Mouse (Mus musculus) embryonic facial prominence, embryonic 14.5 days (tissue): Measurements from ENCODE around the gene Adh1. TPM values are rescaled to one million over a fixed set of nuclear protein-coding genes. Genes with fewer than 3 reads are reported as not detected.

Experiments
- ATAC-seq: fragments of 200-750 bp; cut with Nextera tagmentation; 2 replicates; pipeline ENCODE4 v1.8.0; 2017; ENCODE audit warnings: low read depth, moderate number of reproducible peaks, moderate TSS enrichment
- DNase-seq: peaks from one replicate; pipeline ENCODE4 v3.0.0-alpha.2; 2015; ENCODE audit warnings: low spot score
- H3K27ac ChIP-seq: fragments of 300-500 bp; sonication (generic); replicated peaks from 2 replicates; pipeline ENCODE4 v1.5.1; 2014; ENCODE audit warnings: low read depth, mild to moderate bottlenecking, low read length, moderate library complexity
- H3K27me3 ChIP-seq: fragments of 300-500 bp; sonication (generic); replicated peaks from 2 replicates; pipeline ENCODE4 v1.6.1; 2014; ENCODE audit warnings: low read length; ENCODE audit not compliant: control insufficient read depth, insufficient read depth
- H3K36me3 ChIP-seq: fragments of 300-500 bp; sonication (generic); 2 replicates; pipeline ENCODE4 v1.6.1; 2014; ENCODE audit warnings: low read length, mixed read lengths; ENCODE audit not compliant: control insufficient read depth, insufficient read depth
- H3K4me1 ChIP-seq: fragments of 300-500 bp; sonication (generic); 2 replicates; pipeline ENCODE4 v1.6.1; 2014; ENCODE audit warnings: antibody characterized with exemption, low read length; ENCODE audit not compliant: control insufficient read depth, insufficient read depth
- H3K4me2 ChIP-seq: fragments of 300-500 bp; sonication (generic); 2 replicates; pipeline ENCODE4 v1.6.1; 2014; ENCODE audit warnings: low read depth, mild to moderate bottlenecking, low read length, moderate library complexity, mixed read lengths
- H3K4me3 ChIP-seq: fragments of 300-500 bp; sonication (generic); 2 replicates; pipeline ENCODE4 v1.5.1; 2014; ENCODE audit warnings: low read depth, mild to moderate bottlenecking, low read length
- H3K9ac ChIP-seq: fragments of 300-500 bp; sonication (generic); 2 replicates; pipeline ENCODE4 v1.6.1; 2014; ENCODE audit warnings: low read depth, mild to moderate bottlenecking, low read length, moderate library complexity, mixed read lengths
- H3K9me3 ChIP-seq: fragments of 300-500 bp; sonication (generic); 2 replicates; pipeline ENCODE4 v1.6.1; 2016; ENCODE audit warnings: low read length; ENCODE audit not compliant: control insufficient read depth
- WGBS: fragments of 180-500 bp; shearing (Covaris S2); extraction: QIAGEN DNeasy Blood & Tissue Kit; methylation state at CpG from one replicate; pipeline ENCODE4 v1.1.7; 2014; 5-methylcytosine and 5-hydroxymethylcytosine counted together
- polyA plus RNA-seq: library from polyadenylated mRNA; unstranded; fragments of >200 nt; fragmentation: Nextera tagmentation; extraction: Ambion mirVana; gene quantifications from 2 replicates; pipeline ENCODE4 v1.2.1, GENCODE M21; 2014

Gene Adh1
- polyA plus RNA-seq, 1 experiment from 2014 or later, result 24.2 TPM

- no peak overlapping the region for H3K4me2 ChIP-seq
- ATAC-seq, result no peak
Measured at GRCm38 (mm10) chr3:138246511-138247020, 14.2 kb upstream of the Adh1 start.

GRCm38 (mm10) chr3:138247241-138247640, 13.6 kb upstream of the Adh1 start:
- H3K27ac ChIP-seq, result no peak overlapping the region
- WGBS, result 68% methylated on average over 4 of the region's 4 CpGs
- ATAC-seq, result no peak

More at GRCm38 (mm10) chr3:138246511-138247020, 14.2 kb upstream of the Adh1 start:
- Histone ChIP-seq H3K9me3 (no peaks in the 10 kb centered on the region), H3K36me3 (no peaks in the 10 kb centered on the region), H3K4me1 (no peaks in the 10 kb centered on the region), H3K9ac (no peak overlapping the region), H3K27ac (no peak overlapping the region), H3K4me3 (no peak overlapping the region), H3K27me3 (no peaks in the 10 kb centered on the region)
- no peak for DNase-seq

GRCm38 (mm10) chr3:138248011-138248410, 12.8 kb upstream of the Adh1 start:
- Histone ChIP-seq H3K9ac (no peak overlapping the region), H3K9me3 (no peaks in the 10 kb centered on the region), H3K27me3 (no peaks in the 10 kb centered on the region), H3K4me2 (no peak overlapping the region), H3K4me3 (no peak overlapping the region), H3K4me1 (no peaks in the 10 kb centered on the region), H3K27ac (no peak overlapping the region), H3K36me3 (no peaks in the 10 kb centered on the region)
- WGBS, result 67% methylated on average over 7 of the region's 7 CpGs
- no peak for ATAC-seq
- peak; percentile 27 for DNase-seq

More at GRCm38 (mm10) chr3:138247241-138247640, 13.6 kb upstream of the Adh1 start:
- no peak for DNase-seq
- H3K4me2 ChIP-seq, result no peak overlapping the region
- no peaks in the 10 kb centered on the region for H3K27me3 ChIP-seq
- no peaks in the 10 kb centered on the region for H3K4me1 ChIP-seq
- H3K4me3 ChIP-seq, result no peak overlapping the region
- no peaks in the 10 kb centered on the region for H3K9me3 ChIP-seq
- H3K9ac ChIP-seq, result no peak overlapping the region
- no peaks in the 10 kb centered on the region for H3K36me3 ChIP-seq

GRCm38 (mm10) chr3:138248746-138249145, 12.0 kb upstream of the Adh1 start:
- Histone ChIP-seq H3K9me3 (no peaks in the 10 kb centered on the region), H3K4me1 (no peaks in the 10 kb centered on the region), H3K27me3 (no peaks in the 10 kb centered on the region), H3K4me2 (no peak overlapping the region), H3K36me3 (no peaks in the 10 kb centered on the region), H3K27ac (no peak overlapping the region), H3K4me3 (no peak overlapping the region), H3K9ac (no peak overlapping the region)
- ATAC-seq (no peak), DNase-seq (no peak)
- WGBS, result 82% methylated on average over 8 of the region's 8 CpGs

DNA sequence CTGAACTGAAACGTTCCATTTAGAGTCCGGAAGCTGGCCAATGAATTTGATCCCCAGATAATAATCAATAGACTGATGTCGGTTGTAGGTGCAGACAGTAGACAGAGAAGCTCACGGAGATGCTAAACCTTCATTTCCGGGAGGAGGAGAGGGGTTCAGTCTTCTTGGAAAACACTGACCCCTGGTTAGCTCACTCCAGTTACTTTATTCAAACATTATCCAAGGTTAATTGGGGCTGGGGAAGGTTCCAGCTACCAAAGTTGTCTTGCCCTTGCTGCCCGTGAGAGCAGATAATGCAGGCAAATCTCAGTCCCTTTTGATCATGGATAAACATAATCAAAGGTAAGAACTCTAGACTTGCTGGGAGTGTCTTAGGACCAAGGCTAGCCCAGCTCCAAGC, 9.6 kb upstream of the Adh1 start:
- WGBS, result 82% methylated on average over 6 of the region's 6 CpGs
- Histone ChIP-seq H3K36me3 (no peaks in the 10 kb centered on the region), H3K9me3 (no peaks in the 10 kb centered on the region), H3K9ac (no peak overlapping the region), H3K27me3 (no peaks in the 10 kb centered on the region), H3K4me2 (no peak overlapping the region), H3K4me1 (no peaks in the 10 kb centered on the region), H3K27ac (no peak overlapping the region), H3K4me3 (no peak overlapping the region)
- no peak for DNase-seq
- ATAC-seq, result no peak

- DNase-seq (no peak), ATAC-seq (no peak)
- Histone ChIP-seq H3K9me3 (no peaks in the 10 kb centered on the region), H3K9ac (no peak overlapping the region), H3K36me3 (no peaks in the 10 kb centered on the region), H3K4me1 (no peaks in the 10 kb centered on the region), H3K4me3 (no peak overlapping the region), H3K4me2 (no peak overlapping the region), H3K27me3 (no peaks in the 10 kb centered on the region), H3K27ac (no peak overlapping the region)
- 57% methylated on average over 5 of the region's 5 CpGs for WGBS
Measured at GRCm38 (mm10) chr3:138254205-138254604, 6.6 kb upstream of the Adh1 start.

- Histone ChIP-seq H3K4me1 (no peaks in the 10 kb centered on the region), H3K36me3 (no peaks in the 10 kb centered on the region), H3K27me3 (no peaks in the 10 kb centered on the region), H3K9me3 (no peaks in the 10 kb centered on the region), H3K27ac (no peak overlapping the region), H3K4me2 (no peak overlapping the region), H3K4me3 (no peak overlapping the region), H3K9ac (no peak overlapping the region)
- WGBS, result 71% methylated on average over 3 of the region's 3 CpGs
- DNase-seq (no peak), ATAC-seq (no peak)
Measured at GRCm38 (mm10) chr3:138255366-138255765, 5.4 kb upstream of the Adh1 start.

GRCm38 (mm10) chr3:138255780-138256550, 4.8 kb upstream of the Adh1 start:
- Histone ChIP-seq H3K4me3 (no peak overlapping the region), H3K4me2 (no peak overlapping the region), H3K27me3 (no peaks in the 10 kb centered on the region), H3K27ac (no peak overlapping the region), H3K9ac (no peak overlapping the region), H3K36me3 (no peaks in the 10 kb centered on the region), H3K9me3 (no peaks in the 10 kb centered on the region), H3K4me1 (no peaks in the 10 kb centered on the region)
- ATAC-seq (no peak), DNase-seq (no peak)
- WGBS, result 78% methylated on average over 9 of the region's 9 CpGs

- no peak for ATAC-seq
- Histone ChIP-seq H3K27me3 (no peaks in the 10 kb centered on the region), H3K4me3 (no peak overlapping the region), H3K9me3 (no peaks in the 10 kb centered on the region), H3K4me1 (0 out of 2 replicates have a peak, but pooled peaks cover 4% of the 10 kb centered on the region), H3K9ac (no peak overlapping the region), H3K4me2 (no peak overlapping the region), H3K27ac (no peak overlapping the region), H3K36me3 (no peaks in the 10 kb centered on the region)
- no peak for DNase-seq
- WGBS, result 65% methylated on average over 4 of the region's 4 CpGs
Measured at GRCm38 (mm10) chr3:138262568-138262967, 1.8 kb downstream of the Adh1 start.
